Mouse (Mus musculus): Measurements from ENCODE around the gene Lclat1. TPM values are rescaled to one million over a fixed set of nuclear protein-coding genes. Genes with fewer than 3 reads are reported as not detected.
"Not testable (repeated sequence)": the region's sequence is repeated elsewhere in the genome, so short reads cannot be mapped to it uniquely, and the experiment has no call there.

The Lclat1 gene
- total RNA-seq, 1 experiment from 2014 or later = 43.8 TPM

GRCm38 (mm10) chr17:73241085-73241848 is 133.5 kb downstream of the Lclat1 start:
- no peak for DNase-seq

GRCm38 (mm10) chr17:73243676-73244075 is 135.9 kb downstream of the Lclat1 start:
- no peak for DNase-seq

GRCm38 (mm10) chr17:73244596-73244995 is 136.8 kb downstream of the Lclat1 start:
- no peak for DNase-seq

GRCm38 (mm10) chr17:73245089-73245684 is 137.4 kb downstream of the Lclat1 start:
- no peak for DNase-seq

GRCm38 (mm10) chr17:73246036-73246435 is 138.3 kb downstream of the Lclat1 start:
- no peak for DNase-seq

- DNase-seq = no peak
Observed at GRCm38 (mm10) chr17:73246926-73247325, 139.1 kb downstream of the Lclat1 start.

GRCm38 (mm10) chr17:73247758-73248157 is 140.0 kb downstream of the Lclat1 start:
- DNase-seq = no peak

- no peak for DNase-seq
Observed at GRCm38 (mm10) chr17:73250488-73251141, 142.8 kb downstream of the Lclat1 start.

- DNase-seq = no peak
Observed at GRCm38 (mm10) chr17:73251142-73251502, 143.3 kb downstream of the Lclat1 start.

- DNase-seq = no peak
Observed at GRCm38 (mm10) chr17:73251812-73252608, 144.2 kb downstream of the Lclat1 start.

- no peak for DNase-seq
Observed at GRCm38 (mm10) chr17:73253291-73253969, 145.6 kb downstream of the Lclat1 start.

GRCm38 (mm10) chr17:73255801-73256200 is 148.0 kb downstream of the Lclat1 start:
- no peak for DNase-seq

- DNase-seq = no peak
Observed at GRCm38 (mm10) chr17:73258620-73259019, 150.8 kb downstream of the Lclat1 start.

GRCm38 (mm10) chr17:73259258-73259657 is 151.5 kb downstream of the Lclat1 start:
- not testable (repeated sequence) for DNase-seq

- no peak for DNase-seq
Observed at GRCm38 (mm10) chr17:73262558-73262957, 154.8 kb downstream of the Lclat1 start.

- peak; percentile 88 for DNase-seq
Observed at GRCm38 (mm10) chr17:73263077-73263501, 155.3 kb downstream of the Lclat1 start.

- DNase-seq = no peak
Observed at GRCm38 (mm10) chr17:73270871-73271796, 163.3 kb downstream of the Lclat1 start.

- no peak for DNase-seq
Observed at GRCm38 (mm10) chr17:73271797-73272600, 164.2 kb downstream of the Lclat1 start.

GRCm38 (mm10) chr17:73273809-73274208 is 166.0 kb downstream of the Lclat1 start:
- no peak for DNase-seq

GRCm38 (mm10) chr17:73275066-73275465 is 167.3 kb downstream of the Lclat1 start:
- no peak for DNase-seq

Measured in adrenal gland, postnatal 14 days (tissue).